Mouse (Mus musculus) testis, adult 2 months (tissue): ENCODE data around the gene Tex14.

Source experiments
- CTCF ChIP-seq: fragments of 200-500 bp; IDR thresholded peaks from 2 replicates; pipeline ENCODE4 v1.5.1; 2012; ENCODE audit warnings: low read depth, mild to moderate bottlenecking, inconsistent platforms, low read length, moderate library complexity; ENCODE audit not compliant: control insufficient read depth, insufficient read depth, insufficient replicate concordance
- POLR2A ChIP-seq: fragments of 200-500 bp; IDR thresholded peaks from 2 replicates; pipeline ENCODE4 v1.6.1; 2012; ENCODE audit warnings: low read depth, mild to moderate bottlenecking, inconsistent platforms, low read length, moderate library complexity; ENCODE audit not compliant: control insufficient read depth

- TF ChIP-seq POLR2A: no peak
- TF ChIP-seq CTCF: no peak
Observed at GRCm38 (mm10) chr11:87421760-87422201, 16.9 kb downstream of the Tex14 start.
